Mouse (Mus musculus) stomach, embryonic 16.5 days (tissue): ENCODE measurements at regions not wholly inside any gene's neighbourhood (a gene's known extent, or its start where the extent isn't known, plus 50 kb on each side); places are given as distances from the start of the nearest gene placed in this dataset.

Experiments used
- ATAC-seq: fragments of 200-750 bp; cut with Nextera tagmentation; 2 replicates; pipeline ENCODE4 v1.8.0; 2017; ENCODE audit warnings: moderate number of reproducible peaks, moderate TSS enrichment; ENCODE audit not compliant: insufficient read depth, low FRiP score
- H3K27ac ChIP-seq: fragments of 300-500 bp; sonication (generic); 2 replicates; pipeline ENCODE4 v1.5.1; 2014; ENCODE audit warnings: low read length
- H3K27me3 ChIP-seq: fragments of 300-500 bp; sonication (generic); 2 replicates; pipeline ENCODE4 v1.6.1; 2014; ENCODE audit warnings: low read length, control low read depth, mixed read lengths; ENCODE audit not compliant: control insufficient read depth, insufficient read depth
- H3K36me3 ChIP-seq: fragments of 300-500 bp; sonication (generic); 2 replicates; pipeline ENCODE4 v1.6.1; 2014; ENCODE audit warnings: low read length; ENCODE audit not compliant: control insufficient read depth, insufficient read depth
- H3K4me1 ChIP-seq: fragments of 300-500 bp; sonication (generic); 2 replicates; pipeline ENCODE4 v1.6.1; 2014; ENCODE audit warnings: low read length, control low read depth, mixed read lengths; ENCODE audit not compliant: control insufficient read depth, insufficient read depth
- H3K4me2 ChIP-seq: fragments of 300-500 bp; sonication (generic); 2 replicates; pipeline ENCODE4 v1.6.1; 2014; ENCODE audit warnings: low read depth, low read length, mixed read lengths
- H3K4me3 ChIP-seq: fragments of 300-500 bp; sonication (generic); replicated peaks from 2 replicates; pipeline ENCODE4 v1.5.1; 2014; ENCODE audit warnings: mild to moderate bottlenecking, low read length
- H3K9ac ChIP-seq: fragments of 300-500 bp; sonication (generic); 2 replicates; pipeline ENCODE4 v1.6.1; 2014; ENCODE audit warnings: low read length
- H3K9me3 ChIP-seq: fragments of 300-500 bp; sonication (generic); replicated peaks from 2 replicates; pipeline ENCODE4 v1.6.1; 2016; ENCODE audit warnings: low read length, control low read depth; ENCODE audit not compliant: control insufficient read depth
- WGBS: fragments of 180-500 bp; shearing (Covaris S2); extraction: QIAGEN DNeasy Blood & Tissue Kit; methylation state at CpG from one replicate; pipeline ENCODE4 v1.1.7; 2014; 5-methylcytosine and 5-hydroxymethylcytosine counted together

GRCm38 (mm10) chr9:87383513-87383912, 128.2 kb upstream of the Cep162 start:
- Histone ChIP-seq H3K9ac (no peak overlapping the region), H3K9me3 (no peaks in the 10 kb centered on the region), H3K27ac (no peak overlapping the region), H3K4me3 (no peak overlapping the region), H3K36me3 (no peaks in the 10 kb centered on the region), H3K4me2 (no peak overlapping the region), H3K27me3 (no peaks in the 10 kb centered on the region), H3K4me1 (no peaks in the 10 kb centered on the region)
- ATAC-seq: no peak
- WGBS: 68% methylated on average over 3 of the region's 3 CpGs

DNA sequence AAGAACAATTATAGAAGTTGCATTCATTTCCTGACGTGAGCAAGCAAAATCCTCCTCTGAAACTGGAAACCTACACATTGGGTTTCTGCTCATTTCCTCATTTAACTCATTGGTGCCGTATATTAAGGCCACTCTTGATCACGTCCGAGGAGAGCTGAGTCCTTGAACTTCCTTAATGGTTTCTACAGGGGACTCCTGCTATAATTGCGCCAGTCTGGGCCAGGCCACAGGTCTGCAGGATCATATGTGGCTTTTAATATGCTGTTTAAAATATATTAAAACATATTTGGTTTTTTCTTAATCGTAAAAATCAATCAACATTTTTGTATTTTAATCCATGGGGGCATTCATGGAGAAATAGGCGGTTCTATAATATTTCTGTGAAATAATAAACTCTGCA, 122.6 kb upstream of the Cep162 start:
- H3K9ac ChIP-seq: no peak overlapping the region
- no peaks in the 10 kb centered on the region for H3K27me3 ChIP-seq
- H3K4me2 ChIP-seq: no peak overlapping the region
- no peaks in the 10 kb centered on the region for H3K36me3 ChIP-seq
- no peak overlapping the region for H3K4me3 ChIP-seq
- 73% methylated on average over 7 of the region's 7 CpGs for WGBS
- H3K27ac ChIP-seq: no peak overlapping the region
- no peaks in the 10 kb centered on the region for H3K4me1 ChIP-seq
- no peaks in the 10 kb centered on the region for H3K9me3 ChIP-seq
- no peak for ATAC-seq

GRCm38 (mm10) chr9:87376731-87377310, 121.5 kb upstream of the Cep162 start:
- H3K9me3 ChIP-seq: no peaks in the 10 kb centered on the region
- no peak overlapping the region for H3K9ac ChIP-seq
- H3K4me3 ChIP-seq: no peak overlapping the region
- ATAC-seq: no peak
- no peak overlapping the region for H3K4me2 ChIP-seq
- H3K4me1 ChIP-seq: no peaks in the 10 kb centered on the region
- H3K27me3 ChIP-seq: no peaks in the 10 kb centered on the region
- H3K36me3 ChIP-seq: no peaks in the 10 kb centered on the region
- H3K27ac ChIP-seq: no peak overlapping the region
- 55% methylated on average over 10 of the region's 10 CpGs for WGBS

DNA sequence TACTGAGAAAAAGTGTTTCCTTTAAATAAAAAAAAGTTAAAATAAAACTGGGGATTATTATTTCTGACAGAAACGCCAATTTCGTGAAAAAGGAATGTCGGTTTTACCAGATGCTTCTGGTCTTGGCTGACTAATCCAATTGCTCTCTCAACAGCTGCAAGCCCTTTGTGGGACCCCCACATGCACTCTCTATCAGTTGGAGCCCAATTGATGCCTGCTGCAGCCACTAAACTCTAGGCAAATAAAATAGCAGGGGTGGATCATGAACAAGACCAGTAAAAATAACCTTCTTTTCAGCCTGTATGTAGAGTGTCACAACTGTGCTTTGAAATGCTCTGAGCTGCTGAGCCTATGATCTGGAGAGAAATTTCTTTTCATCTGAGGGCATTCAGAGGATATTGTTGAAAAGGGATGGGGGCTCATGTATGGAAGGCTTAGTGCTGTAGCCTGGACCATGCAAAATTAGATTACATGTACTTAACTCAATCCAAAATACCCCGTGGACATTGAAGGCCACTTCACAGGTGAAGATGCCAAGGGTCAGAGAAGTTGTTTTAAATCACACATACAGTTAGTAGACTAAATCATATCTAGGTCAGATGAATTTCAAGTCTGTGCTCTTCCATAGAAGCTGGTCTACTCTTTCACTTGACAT, 117.0 kb upstream of the Cep162 start:
- Histone ChIP-seq H3K4me2 (no peak overlapping the region), H3K9ac (no peak overlapping the region), H3K27me3 (no peaks in the 10 kb centered on the region), H3K36me3 (no peaks in the 10 kb centered on the region), H3K4me1 (no peaks in the 10 kb centered on the region), H3K9me3 (no peaks in the 10 kb centered on the region), H3K27ac (no peak overlapping the region), H3K4me3 (no peak overlapping the region)
- ATAC-seq: no peak
- WGBS: 72% methylated on average over 4 of the region's 4 CpGs

DNA sequence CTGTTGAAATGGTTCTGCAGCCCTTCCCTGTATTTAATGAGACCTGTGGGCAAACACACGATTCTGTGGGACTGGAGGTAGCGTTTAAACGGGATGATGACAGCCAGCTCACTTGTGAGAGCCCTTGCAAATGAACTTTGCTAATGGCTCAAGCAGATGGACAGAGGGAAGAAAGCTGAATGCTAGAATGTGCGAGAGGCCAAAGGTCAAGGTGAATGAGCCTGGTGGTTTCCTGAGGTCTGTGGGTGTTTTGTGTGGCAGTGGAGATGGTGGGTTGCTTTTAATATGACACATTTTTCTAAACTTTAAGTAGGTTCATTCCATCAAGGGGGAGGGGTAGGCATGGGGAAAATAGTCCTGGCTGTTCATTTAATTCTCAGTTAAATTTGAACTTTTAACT, 113.7 kb upstream of the Cep162 start:
- Histone ChIP-seq H3K4me3 (no peak overlapping the region), H3K9ac (no peak overlapping the region), H3K4me2 (no peak overlapping the region), H3K9me3 (no peaks in the 10 kb centered on the region), H3K27ac (no peak overlapping the region), H3K27me3 (no peaks in the 10 kb centered on the region), H3K36me3 (no peaks in the 10 kb centered on the region), H3K4me1 (no peaks in the 10 kb centered on the region)
- 52% methylated on average over 4 of the region's 4 CpGs for WGBS
- no peak for ATAC-seq

GRCm38 (mm10) chr9:87347008-87347407, 91.7 kb upstream of the Cep162 start:
- Histone ChIP-seq H3K4me2 (no peak overlapping the region), H3K4me3 (no peak overlapping the region), H3K27me3 (no peaks in the 10 kb centered on the region), H3K27ac (no peak overlapping the region), H3K9me3 (no peaks in the 10 kb centered on the region), H3K9ac (no peak overlapping the region), H3K36me3 (no peaks in the 10 kb centered on the region), H3K4me1 (no peaks in the 10 kb centered on the region)
- WGBS: 31% methylated on average over 1 of the region's 1 CpGs
- ATAC-seq: no peak

GRCm38 (mm10) chr9:87346278-87346882, 91.0 kb upstream of the Cep162 start:
- Histone ChIP-seq H3K9me3 (no peaks in the 10 kb centered on the region), H3K9ac (no peak overlapping the region), H3K36me3 (no peaks in the 10 kb centered on the region), H3K4me1 (no peaks in the 10 kb centered on the region), H3K4me3 (no peak overlapping the region), H3K4me2 (no peak overlapping the region), H3K27ac (no peak overlapping the region), H3K27me3 (no peaks in the 10 kb centered on the region)
- WGBS: 68% methylated on average over 3 of the region's 3 CpGs
- ATAC-seq: no peak

- Histone ChIP-seq H3K9ac (no peak overlapping the region), H3K9me3 (no peaks in the 10 kb centered on the region), H3K27ac (no peak overlapping the region), H3K4me3 (no peak overlapping the region), H3K4me1 (no peaks in the 10 kb centered on the region), H3K4me2 (no peak overlapping the region), H3K27me3 (no peaks in the 10 kb centered on the region), H3K36me3 (no peaks in the 10 kb centered on the region)
- ATAC-seq: no peak
- 66% methylated on average over 5 of the region's 5 CpGs for WGBS
These were observed 86.1 kb upstream of the Cep162 start for GRCm38 (mm10) chr9:87341438-87341837.

DNA sequence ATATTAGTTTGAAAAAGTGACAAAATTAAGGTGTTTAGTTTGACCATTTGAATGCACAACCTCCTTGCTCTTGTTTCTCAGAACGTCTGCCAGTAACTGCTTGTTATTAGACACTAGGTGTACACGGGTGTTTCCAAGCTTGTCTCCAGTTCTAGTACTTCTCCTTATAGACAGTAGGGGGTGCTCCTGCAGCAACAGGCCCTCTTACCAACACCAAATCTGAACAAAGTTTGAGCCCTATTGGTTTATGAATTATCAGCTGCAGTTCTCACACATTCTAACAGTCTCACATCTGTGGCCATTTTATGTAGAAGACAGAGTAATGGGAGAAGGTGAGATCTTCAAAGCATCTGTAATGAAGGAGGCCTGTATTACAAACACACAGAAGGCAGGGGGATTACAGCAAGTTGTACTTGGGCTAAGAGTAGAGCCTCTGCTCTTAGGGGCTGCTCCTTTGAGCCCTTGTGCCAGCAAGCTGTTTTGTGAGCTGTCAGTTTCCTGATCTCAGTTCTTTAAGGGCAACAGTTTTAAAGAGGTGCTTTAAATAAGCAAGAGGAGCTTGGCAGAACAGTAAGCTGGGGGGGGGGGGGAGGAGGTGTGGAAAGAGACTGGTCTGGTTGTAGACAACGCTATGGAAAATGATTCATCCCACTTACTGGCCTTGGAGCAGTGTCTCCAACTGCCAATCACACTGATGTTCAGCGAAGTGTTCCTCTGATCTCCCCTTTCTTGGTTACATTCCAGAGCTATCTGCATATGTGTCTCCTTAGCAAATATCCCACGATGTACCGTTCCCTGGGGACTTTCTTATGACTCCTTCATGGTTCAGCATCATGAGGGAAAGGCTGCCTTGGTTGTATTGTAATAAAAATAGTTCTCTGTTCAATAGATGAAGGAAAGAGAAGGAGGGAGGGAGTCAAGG, 71.3 kb upstream of the Cep162 start:
- Histone ChIP-seq H3K36me3 (no peaks in the 10 kb centered on the region), H3K27ac (no peak overlapping the region), H3K4me2 (no peak overlapping the region), H3K4me3 (no peak overlapping the region), H3K4me1 (no peaks in the 10 kb centered on the region), H3K27me3 (no peaks in the 10 kb centered on the region), H3K9ac (no peak overlapping the region), H3K9me3 (no peaks in the 10 kb centered on the region)
- 54% methylated on average over 6 of the region's 6 CpGs for WGBS
- ATAC-seq: no peak
